Mouse (Mus musculus): ENCODE results near the gene Was. TPM values are rescaled to one million over a fixed set of nuclear protein-coding genes. Genes with fewer than 3 reads are reported as not detected.

Gene Was
- polyA plus RNA-seq, 1 experiment: 6.0 TPM

DNA sequence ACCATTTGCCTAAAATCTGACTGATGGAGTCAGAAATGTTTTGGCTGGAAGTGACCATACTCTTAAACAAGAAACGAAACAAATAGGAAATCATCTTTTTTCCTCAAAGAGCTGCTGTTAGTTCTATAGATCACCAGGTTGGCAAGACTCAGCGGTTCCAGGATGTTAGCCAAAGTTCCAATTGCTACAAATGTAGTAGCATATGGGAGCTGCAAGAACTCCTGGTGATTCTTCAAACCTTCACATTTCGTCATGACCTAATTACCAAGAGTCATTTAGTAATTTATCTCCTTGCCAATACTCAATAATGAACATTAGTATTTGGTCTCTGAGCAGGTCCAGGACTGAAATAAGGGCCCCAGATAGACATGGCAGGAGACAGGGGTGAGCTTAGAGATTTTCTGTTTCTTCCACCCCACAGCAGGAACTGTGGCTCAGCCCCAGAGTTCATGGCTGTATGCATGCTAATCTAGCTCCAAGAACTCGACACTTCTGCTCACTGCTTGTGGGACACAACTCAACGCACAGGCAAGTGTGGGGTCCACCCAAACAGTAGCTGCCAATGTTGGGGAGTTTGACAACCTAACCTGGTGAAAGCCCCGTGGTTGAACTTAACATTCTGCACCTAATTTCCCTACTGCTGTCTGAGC, 33.6 kb upstream of the Was start:
- TF ChIP-seq POLR2A (IDR thresholded peaks at IDR 0.05; ENCODE audit: low read depth, low read length) (no peak), CTCF (IDR thresholded peaks at IDR 0.05; ENCODE audit: extremely low read depth, insufficient read length, insufficient replicate concordance, low read depth, low read length) (no peak)
- 85% methylated on average over 6 of the region's 6 CpGs for WGBS

DNA sequence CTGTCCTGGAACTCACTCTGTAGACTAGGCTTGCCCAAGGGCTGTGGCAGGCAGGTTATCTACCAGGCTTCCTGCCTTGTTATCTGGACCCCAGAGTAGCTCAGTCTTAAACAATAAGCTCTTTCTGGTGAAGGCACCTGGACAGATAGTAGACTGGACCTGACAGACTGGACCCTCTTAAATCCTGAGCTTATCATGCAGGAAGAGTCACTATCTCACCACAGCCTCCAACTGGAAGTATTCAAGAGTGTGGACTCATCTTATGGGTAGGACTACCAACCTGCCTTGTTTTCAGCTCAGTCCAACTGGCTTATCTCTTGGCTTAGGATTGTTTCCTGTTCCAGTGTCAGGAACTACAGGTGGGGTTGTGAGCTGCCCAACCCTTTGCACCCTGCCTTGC, 27.0 kb upstream of the Was start:
- peaks cover 4% of the 10 kb centered on the region; the same call in 1 of the 2 replicates for H3K4me1 ChIP-seq (ENCODE audit: control insufficient read depth, insufficient read depth, insufficient read length, low read length)
- H3K4me3 ChIP-seq (ENCODE audit: low read depth, low read length): no peak overlapping the region
- H3K27ac ChIP-seq (ENCODE audit: insufficient read depth, low read depth, low read length): no peak overlapping the region
- H3K36me3 ChIP-seq (ENCODE audit: control insufficient read depth, insufficient read depth, low read length): no peaks in the 10 kb centered on the region
- no peaks in the 10 kb centered on the region for H3K27me3 ChIP-seq (ENCODE audit: control insufficient read depth, insufficient read depth, low read length)
- TF ChIP-seq CTCF (IDR thresholded peaks at IDR 0.05; ENCODE audit: extremely low read depth, insufficient read length, insufficient replicate concordance, low read depth, low read length) (no peak), POLR2A (IDR thresholded peaks at IDR 0.05; ENCODE audit: low read depth, low read length) (no peak)

More for the DNA sequence above, 33.6 kb upstream of the Was start:
- H3K27me3 ChIP-seq (ENCODE audit: control insufficient read depth, insufficient read depth, low read length): no peaks in the 10 kb centered on the region
- H3K4me1 ChIP-seq (ENCODE audit: control insufficient read depth, insufficient read depth, insufficient read length, low read length): no peaks in the 10 kb centered on the region
- peaks cover 24% of the 10 kb centered on the region for H3K36me3 ChIP-seq (ENCODE audit: control insufficient read depth, insufficient read depth, low read length)
- H3K27ac ChIP-seq (ENCODE audit: insufficient read depth, low read depth, low read length): no peak overlapping the region
- H3K4me3 ChIP-seq (ENCODE audit: low read depth, low read length): no peak overlapping the region

DNA sequence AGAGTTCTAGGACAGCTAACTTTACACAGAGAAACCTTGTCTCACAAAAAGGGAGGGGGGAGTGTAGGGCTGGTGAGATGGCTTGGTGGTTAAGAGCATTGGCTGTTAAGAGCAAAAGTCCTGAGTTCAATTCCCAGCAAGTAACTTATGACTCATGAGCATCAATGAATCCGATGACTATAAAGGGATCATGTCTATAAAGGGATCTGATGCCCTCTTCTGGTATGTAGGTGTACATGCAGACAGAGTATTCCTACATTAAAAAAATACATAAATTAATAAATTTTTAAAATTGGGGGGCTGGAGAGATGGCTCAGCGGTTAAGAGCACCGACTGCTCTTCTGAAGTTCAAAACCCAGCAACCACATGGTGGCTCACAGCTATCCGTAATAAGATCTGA, 25.0 kb upstream of the Was start:
- Histone ChIP-seq H3K27ac (ENCODE audit: insufficient read depth, low read depth, low read length) (no peak overlapping the region), H3K36me3 (ENCODE audit: control insufficient read depth, insufficient read depth, low read length) (no peaks in the 10 kb centered on the region), H3K4me1 (ENCODE audit: control insufficient read depth, insufficient read depth, insufficient read length, low read length) (peaks cover 4% of the 10 kb centered on the region; the same call in 1 of the 2 replicates), H3K27me3 (ENCODE audit: control insufficient read depth, insufficient read depth, low read length) (no peaks in the 10 kb centered on the region), H3K4me3 (ENCODE audit: low read depth, low read length) (no peak overlapping the region)
- no peak for TF ChIP-seq CTCF (IDR thresholded peaks at IDR 0.05; ENCODE audit: extremely low read depth, insufficient read length, insufficient replicate concordance, low read depth, low read length)
- no peak for TF ChIP-seq POLR2A (IDR thresholded peaks at IDR 0.05; ENCODE audit: low read depth, low read length)
- 66% methylated on average over 4 of the region's 4 CpGs for WGBS

DNA sequence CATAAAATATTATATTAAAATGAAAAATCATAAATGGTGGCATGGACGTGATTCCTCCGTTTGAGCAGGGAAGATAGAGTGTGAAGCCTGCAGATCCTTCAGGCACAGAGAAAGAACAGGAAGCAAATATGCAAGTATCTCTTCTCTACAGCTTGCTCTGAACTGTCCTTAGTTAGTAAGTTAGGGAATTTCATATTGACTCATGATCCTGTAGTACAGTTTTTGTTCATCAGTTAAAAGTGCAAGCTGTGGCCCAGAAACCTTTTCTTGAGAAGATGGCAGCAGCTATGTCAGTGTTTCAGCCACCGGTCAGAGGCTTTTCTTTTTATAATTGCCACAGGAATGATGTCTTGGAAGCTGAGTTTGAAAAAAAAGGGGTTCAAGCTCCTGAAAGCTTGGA, 14.7 kb upstream of the Was start:
- no peak overlapping the region for H3K4me3 ChIP-seq (ENCODE audit: low read depth, low read length)
- no peaks in the 10 kb centered on the region for H3K36me3 ChIP-seq (ENCODE audit: control insufficient read depth, insufficient read depth, low read length)
- 89% methylated on average over 3 of the region's 3 CpGs for WGBS
- no peaks in the 10 kb centered on the region for H3K4me1 ChIP-seq (ENCODE audit: control insufficient read depth, insufficient read depth, insufficient read length, low read length)
- H3K27ac ChIP-seq (ENCODE audit: insufficient read depth, low read depth, low read length): no peak overlapping the region
- no peak for TF ChIP-seq POLR2A (IDR thresholded peaks at IDR 0.05; ENCODE audit: low read depth, low read length)
- no peak for TF ChIP-seq CTCF (IDR thresholded peaks at IDR 0.05; ENCODE audit: extremely low read depth, insufficient read length, insufficient replicate concordance, low read depth, low read length)
- H3K27me3 ChIP-seq (ENCODE audit: control insufficient read depth, insufficient read depth, low read length): no peaks in the 10 kb centered on the region

DNA sequence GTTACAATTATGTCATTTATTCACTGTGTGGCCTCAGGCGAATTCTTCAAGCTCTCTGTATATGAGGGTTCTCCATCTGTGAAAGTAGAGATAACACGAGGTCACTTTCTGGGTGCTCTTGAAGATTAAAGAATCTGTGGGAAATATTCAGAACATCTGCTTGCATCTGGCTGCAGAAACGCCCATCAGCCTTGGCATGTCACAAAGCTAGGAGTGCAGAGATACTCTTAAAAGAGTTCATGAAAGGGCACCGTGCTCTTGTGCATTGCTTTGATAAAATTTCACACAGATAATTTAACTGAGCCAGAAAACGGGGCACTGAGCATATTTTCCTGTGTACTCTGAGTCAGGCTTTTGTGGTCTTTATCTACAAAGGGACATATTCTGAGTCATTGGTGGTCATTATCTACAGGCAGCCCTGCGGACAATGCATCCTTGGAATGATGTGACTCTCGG, 11.9 kb upstream of the Was start:
- Histone ChIP-seq H3K27me3 (ENCODE audit: control insufficient read depth, insufficient read depth, low read length) (no peaks in the 10 kb centered on the region), H3K36me3 (ENCODE audit: control insufficient read depth, insufficient read depth, low read length) (no peaks in the 10 kb centered on the region), H3K4me3 (ENCODE audit: low read depth, low read length) (no peak overlapping the region), H3K27ac (ENCODE audit: insufficient read depth, low read depth, low read length) (no peak overlapping the region), H3K4me1 (ENCODE audit: control insufficient read depth, insufficient read depth, insufficient read length, low read length) (peaks cover 2% of the 10 kb centered on the region; the same call in 1 of the 2 replicates)
- WGBS: 59% methylated on average over 7 of the region's 7 CpGs
- TF ChIP-seq CTCF (IDR thresholded peaks at IDR 0.05; ENCODE audit: extremely low read depth, insufficient read length, insufficient replicate concordance, low read depth, low read length) (no peak), POLR2A (IDR thresholded peaks at IDR 0.05; ENCODE audit: low read depth, low read length) (no peak)

DNA sequence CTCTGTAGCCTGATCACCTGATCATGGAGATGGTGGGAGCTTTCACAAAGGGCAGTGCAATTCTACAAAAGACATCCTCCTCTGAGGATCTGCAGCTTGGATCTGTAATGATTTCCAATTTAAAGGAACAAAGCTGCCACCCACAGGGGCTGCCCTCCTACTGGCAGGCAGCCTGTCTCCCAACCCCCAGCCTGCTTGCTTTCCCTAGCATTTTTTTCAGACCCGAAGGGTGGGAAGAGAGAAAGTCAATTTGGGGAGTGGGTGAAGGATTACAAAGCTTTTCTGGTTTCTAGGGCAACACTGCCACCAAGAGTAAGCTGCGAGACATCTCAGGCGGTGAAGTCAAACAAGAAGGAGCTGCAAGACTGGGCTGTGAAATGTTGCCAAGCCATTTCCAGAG, 10.7 kb upstream of the Was start:
- Histone ChIP-seq H3K4me3 (ENCODE audit: low read depth, low read length) (no peak overlapping the region), H3K36me3 (ENCODE audit: control insufficient read depth, insufficient read depth, low read length) (no peaks in the 10 kb centered on the region), H3K4me1 (ENCODE audit: control insufficient read depth, insufficient read depth, insufficient read length, low read length) (peaks cover 2% of the 10 kb centered on the region; the same call in 1 of the 2 replicates), H3K27me3 (ENCODE audit: control insufficient read depth, insufficient read depth, low read length) (no peaks in the 10 kb centered on the region), H3K27ac (ENCODE audit: insufficient read depth, low read depth, low read length) (no peak overlapping the region)
- no peak for TF ChIP-seq CTCF (IDR thresholded peaks at IDR 0.05; ENCODE audit: extremely low read depth, insufficient read length, insufficient replicate concordance, low read depth, low read length)
- TF ChIP-seq POLR2A (IDR thresholded peaks at IDR 0.05; ENCODE audit: low read depth, low read length): no peak
- 50% methylated on average over 3 of the region's 3 CpGs for WGBS

DNA sequence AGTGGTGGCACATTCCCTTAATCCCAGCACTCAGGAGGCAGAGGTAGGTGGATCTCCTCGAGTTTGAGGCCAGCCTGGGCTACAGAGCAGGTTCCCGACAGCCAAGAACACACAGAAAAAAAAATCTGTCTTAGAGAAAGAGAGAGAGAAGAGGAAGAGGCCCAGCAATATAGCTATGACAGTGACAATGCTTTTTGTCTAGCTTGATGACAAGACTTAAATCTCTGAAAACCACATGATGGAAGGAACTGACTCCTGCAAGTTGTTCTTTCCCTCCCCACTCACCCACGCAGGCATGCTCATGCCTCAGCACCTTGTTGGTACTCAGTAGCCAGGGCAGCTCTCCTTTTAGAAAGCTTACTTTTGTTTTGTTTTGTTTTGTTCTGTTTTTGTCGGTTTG, 9.1 kb upstream of the Was start:
- TF ChIP-seq POLR2A (IDR thresholded peaks at IDR 0.05; ENCODE audit: low read depth, low read length): no peak
- TF ChIP-seq CTCF (IDR thresholded peaks at IDR 0.05; ENCODE audit: extremely low read depth, insufficient read length, insufficient replicate concordance, low read depth, low read length): no peak
- Histone ChIP-seq H3K27ac (ENCODE audit: insufficient read depth, low read depth, low read length) (peak overlapping the region; percentile 53), H3K4me1 (ENCODE audit: control insufficient read depth, insufficient read depth, insufficient read length, low read length) (peaks cover 2% of the 10 kb centered on the region; the same call in 1 of the 2 replicates), H3K36me3 (ENCODE audit: control insufficient read depth, insufficient read depth, low read length) (no peaks in the 10 kb centered on the region), H3K27me3 (ENCODE audit: control insufficient read depth, insufficient read depth, low read length) (no peaks in the 10 kb centered on the region), H3K4me3 (ENCODE audit: low read depth, low read length) (no peak overlapping the region)
- 19% methylated on average over 4 of the region's 4 CpGs for WGBS
